Mouse (Mus musculus) MEL (cell line): ENCODE measurements around the gene Gm42688. TPM values are rescaled to one million over a fixed set of nuclear protein-coding genes. Genes with fewer than 3 reads are reported as not detected.

Source experiments
- DNase-seq: peaks from one replicate; pipeline ENCODE4 v3.0.0; 2011; ENCODE audit warnings: low read depth, low spot score
- H3K27ac ChIP-seq: 2 replicates; pipeline ENCODE4 v1.5.1; 2012; ENCODE audit warnings: low read depth, mild to moderate bottlenecking, control low read depth, low read length, moderate library complexity; ENCODE audit not compliant: control insufficient read depth
- H3K27me3 ChIP-seq, 2 experiments: fragments of 150-350 bp in 1 of 2; sonication (generic) in 1 of 2; 2 replicates each; pipeline ENCODE4 v1.6.1; 2012; ENCODE audit warnings: low read length in 2 of 2, mild to moderate bottlenecking in 2 of 2, improper control_type of control experiment in 1 of 2, moderate library complexity in 1 of 2; ENCODE audit not compliant: insufficient read depth in 2 of 2, control insufficient read depth in 1 of 2
- H3K36me3 ChIP-seq, 2 experiments: 2 replicates each; pipeline ENCODE4 v1.6.1; 2012 to 2014; ENCODE audit warnings: low read length in 2 of 2, improper control_type of control experiment in 1 of 2, inconsistent platforms in 1 of 2, mild to moderate bottlenecking in 1 of 2; ENCODE audit not compliant: insufficient read depth in 2 of 2, control insufficient read depth in 1 of 2
- H3K4me1 ChIP-seq, 2 experiments: fragments of 150-350 bp in 1 of 2; sonication (generic) in 1 of 2; 2 replicates each; pipeline ENCODE4 v1.6.1; 2012; ENCODE audit warnings: low read length in 2 of 2, improper control_type of control experiment in 1 of 2, mild to moderate bottlenecking in 1 of 2; ENCODE audit not compliant: insufficient read depth in 2 of 2, control insufficient read depth in 1 of 2
- H3K4me3 ChIP-seq, 2 experiments: fragments of 150-350 bp in 1 of 2; sonication (generic) in 1 of 2; 2 replicates each; pipeline ENCODE4 v1.5.1; 2012; ENCODE audit warnings: low read depth in 2 of 2, low read length in 2 of 2, mild to moderate bottlenecking in 2 of 2, moderate library complexity in 2 of 2, control low read depth in 1 of 2, improper control_type of control experiment in 1 of 2; ENCODE audit not compliant: control insufficient read depth in 1 of 2, insufficient read depth in 1 of 2
- H3K79me2 ChIP-seq: 2 replicates; pipeline ENCODE4 v1.6.1; 2012; ENCODE audit warnings: mild to moderate bottlenecking, low read length, moderate library complexity; ENCODE audit not compliant: control insufficient read depth, poor library complexity, insufficient read depth
- H3K9ac ChIP-seq: 2 replicates; pipeline ENCODE4 v1.6.1; 2012; ENCODE audit warnings: low read depth, mild to moderate bottlenecking, control low read depth, low read length, moderate library complexity; ENCODE audit not compliant: control insufficient read depth, poor library complexity, severe bottlenecking
- H3K9me3 ChIP-seq: fragments of 150-350 bp; sonication (generic); replicated peaks from 2 replicates; pipeline ENCODE4 v1.6.1; 2012; ENCODE audit warnings: mild to moderate bottlenecking, low read length, improper control_type of control experiment, moderate library complexity; ENCODE audit not compliant: insufficient read depth
- BHLHE40 ChIP-seq: IDR thresholded peaks from 2 replicates; pipeline ENCODE4 v1.6.1; 2012; ENCODE audit warnings: low read depth, mild to moderate bottlenecking, inconsistent platforms, low read length, improper control_type of control experiment, borderline replicate concordance
- CHD1 ChIP-seq: IDR thresholded peaks from 2 replicates; pipeline ENCODE4 v1.6.1; 2012; ENCODE audit warnings: low read depth, mild to moderate bottlenecking, inconsistent platforms, low read length, improper control_type of control experiment
- CHD2 ChIP-seq: IDR thresholded peaks from 2 replicates; pipeline ENCODE4 v1.6.1; 2011; ENCODE audit warnings: low read length, improper control_type of control experiment
- CTCF ChIP-seq, 3 experiments: IDR thresholded peaks in 2 of 3; conservative IDR thresholded peaks in 1 of 3; 2 replicates each; pipeline ENCODE4 v1.5.1; 2011 to 2012; ENCODE audit warnings: low read length in 3 of 3, low read depth in 2 of 3, mild to moderate bottlenecking in 2 of 3, improper control_type of control experiment in 1 of 3, inconsistent platforms in 1 of 3, mixed read lengths in 1 of 3, moderate library complexity in 1 of 3; ENCODE audit not compliant: control insufficient read depth in 1 of 3, insufficient read depth in 1 of 3, poor library complexity in 1 of 3, severe bottlenecking in 1 of 3
- E2F4 ChIP-seq: IDR thresholded peaks from 2 replicates; pipeline ENCODE4 v1.6.1; 2011; ENCODE audit warnings: low read depth, low read length, improper control_type of control experiment, borderline replicate concordance
- ELF1 ChIP-seq: IDR thresholded peaks from 2 replicates; pipeline ENCODE4 v1.6.1; 2014; ENCODE audit warnings: low read depth, mild to moderate bottlenecking, inconsistent platforms, low read length, improper control_type of control experiment, moderate library complexity
- GABPA ChIP-seq: IDR thresholded peaks from 2 replicates; pipeline ENCODE4 v1.6.1; 2012; ENCODE audit warnings: low read depth, mild to moderate bottlenecking, inconsistent platforms, low read length, improper control_type of control experiment, moderate library complexity
- GATA1 ChIP-seq: IDR thresholded peaks from 2 replicates; pipeline ENCODE4 v1.6.1; 2011; ENCODE audit warnings: low read depth, low read length, improper control_type of control experiment
- HCFC1 ChIP-seq: IDR thresholded peaks from 2 replicates; pipeline ENCODE4 v1.6.1; 2012; ENCODE audit warnings: low read depth, mild to moderate bottlenecking, inconsistent platforms, low read length, improper control_type of control experiment, moderate library complexity
- KAT2A ChIP-seq: conservative IDR thresholded peaks from 2 replicates; pipeline ENCODE4 v1.6.1; 2012; ENCODE audit warnings: low read depth, low read length, improper control_type of control experiment, inconsistent platforms
- MAFK ChIP-seq: IDR thresholded peaks from 2 replicates; pipeline ENCODE4 v1.6.1; 2011; ENCODE audit warnings: low read depth, mild to moderate bottlenecking, low read length, improper control_type of control experiment, borderline replicate concordance
- MAX ChIP-seq: IDR thresholded peaks from 2 replicates; pipeline ENCODE4 v1.6.1; 2011; ENCODE audit warnings: low read length, improper control_type of control experiment
- MEF2A ChIP-seq: IDR thresholded peaks from 2 replicates; pipeline ENCODE4 v1.6.1; 2014; ENCODE audit warnings: low read depth, mild to moderate bottlenecking, inconsistent platforms, low read length, improper control_type of control experiment; ENCODE audit not compliant: poor library complexity, insufficient replicate concordance, severe bottlenecking; ENCODE audit errors: extremely low read depth
- MXI1 ChIP-seq: IDR thresholded peaks from 2 replicates; pipeline ENCODE4 v1.6.1; 2011; ENCODE audit warnings: mild to moderate bottlenecking, low read depth, low read length, improper control_type of control experiment
- MYB ChIP-seq: IDR thresholded peaks from 2 replicates; pipeline ENCODE4 v1.6.1; 2011; ENCODE audit warnings: mild to moderate bottlenecking, low read depth, low read length, improper control_type of control experiment
- MYC ChIP-seq: IDR thresholded peaks from 2 replicates; pipeline ENCODE4 v1.6.1; 2011; ENCODE audit warnings: low read depth, mild to moderate bottlenecking, low read length, improper control_type of control experiment, moderate library complexity
- NRF1 ChIP-seq: IDR thresholded peaks from 2 replicates; pipeline ENCODE4 v1.6.1; 2014; ENCODE audit warnings: low read depth, mild to moderate bottlenecking, inconsistent platforms, low read length, improper control_type of control experiment, moderate library complexity; ENCODE audit not compliant: poor library complexity, insufficient read depth, severe bottlenecking
- POLR2A ChIP-seq, 2 experiments: IDR thresholded peaks; 2 replicates each; pipeline ENCODE4 v1.6.1; 2011 to 2012; ENCODE audit warnings: low read length in 2 of 2, mild to moderate bottlenecking in 2 of 2, control low read depth in 1 of 2, improper control_type of control experiment in 1 of 2, low read depth in 1 of 2, moderate library complexity in 1 of 2; ENCODE audit not compliant: control insufficient read depth in 1 of 2, insufficient read depth in 1 of 2, poor library complexity in 1 of 2
- POLR2AphosphoS2 ChIP-seq: IDR thresholded peaks from 2 replicates; pipeline ENCODE4 v1.6.1; 2011; ENCODE audit warnings: low read length, improper control_type of control experiment
- RAD21 ChIP-seq: IDR thresholded peaks from 2 replicates; pipeline ENCODE4 v1.6.1; 2011; ENCODE audit warnings: mild to moderate bottlenecking, low read depth, low read length, improper control_type of control experiment
- SIN3A ChIP-seq: IDR thresholded peaks from 2 replicates; pipeline ENCODE4 v1.6.1; 2012; ENCODE audit warnings: low read length, improper control_type of control experiment, inconsistent platforms
- SMC3 ChIP-seq: IDR thresholded peaks from 2 replicates; pipeline ENCODE4 v1.6.1; 2011; ENCODE audit warnings: low read depth, low read length, improper control_type of control experiment
- TBP ChIP-seq: IDR thresholded peaks from 2 replicates; pipeline ENCODE4 v1.8.0; 2011; ENCODE audit warnings: low read depth, low read length, improper control_type of control experiment
- USF2 ChIP-seq, 2 experiments: IDR thresholded peaks; 2 replicates each; pipeline ENCODE4 v1.6.1; 2011 to 2012; ENCODE audit warnings: improper control_type of control experiment in 2 of 2, low read length in 2 of 2, borderline replicate concordance in 1 of 2, inconsistent platforms in 1 of 2, low read depth in 1 of 2, mild to moderate bottlenecking in 1 of 2; ENCODE audit not compliant: insufficient read depth in 1 of 2
- ZC3H11A ChIP-seq: IDR thresholded peaks from 2 replicates; pipeline ENCODE4 v1.6.1; 2012; ENCODE audit warnings: low read depth, mild to moderate bottlenecking, inconsistent platforms, low read length, improper control_type of control experiment
- ZMIZ1 ChIP-seq: IDR thresholded peaks from 2 replicates; pipeline ENCODE4 v1.6.1; 2012; ENCODE audit warnings: low read depth, mild to moderate bottlenecking, inconsistent platforms, low read length, improper control_type of control experiment, moderate library complexity
- polyA plus RNA-seq, 2 experiments: library from polyadenylated mRNA; stranded (reverse) in 1 of 2; unstranded in 1 of 2; fragments of >175 nt in 1 of 2; fragments of >200 nt in 1 of 2; gene quantifications; 2 replicates each; pipeline versions ENCODE4 v1.2.1 to v1.2.4; 2012; ENCODE audit warnings: low replicate concordance in 2 of 2, low read depth in 1 of 2; ENCODE audit not compliant: insufficient read length in 2 of 2, insufficient read depth in 1 of 2, missing spikeins in 1 of 2
- total RNA-seq: library from RNA; depleted of rRNA; stranded (reverse); fragments of 300-350 nt; gene quantifications from 2 replicates; pipeline ENCODE4 v1.2.3, GENCODE M21; 2012

Gm42688 gene
- total and polyA plus RNA-seq, 3 experiments, result 2.5 to 4.8 TPM; not detected in 1

DNA sequence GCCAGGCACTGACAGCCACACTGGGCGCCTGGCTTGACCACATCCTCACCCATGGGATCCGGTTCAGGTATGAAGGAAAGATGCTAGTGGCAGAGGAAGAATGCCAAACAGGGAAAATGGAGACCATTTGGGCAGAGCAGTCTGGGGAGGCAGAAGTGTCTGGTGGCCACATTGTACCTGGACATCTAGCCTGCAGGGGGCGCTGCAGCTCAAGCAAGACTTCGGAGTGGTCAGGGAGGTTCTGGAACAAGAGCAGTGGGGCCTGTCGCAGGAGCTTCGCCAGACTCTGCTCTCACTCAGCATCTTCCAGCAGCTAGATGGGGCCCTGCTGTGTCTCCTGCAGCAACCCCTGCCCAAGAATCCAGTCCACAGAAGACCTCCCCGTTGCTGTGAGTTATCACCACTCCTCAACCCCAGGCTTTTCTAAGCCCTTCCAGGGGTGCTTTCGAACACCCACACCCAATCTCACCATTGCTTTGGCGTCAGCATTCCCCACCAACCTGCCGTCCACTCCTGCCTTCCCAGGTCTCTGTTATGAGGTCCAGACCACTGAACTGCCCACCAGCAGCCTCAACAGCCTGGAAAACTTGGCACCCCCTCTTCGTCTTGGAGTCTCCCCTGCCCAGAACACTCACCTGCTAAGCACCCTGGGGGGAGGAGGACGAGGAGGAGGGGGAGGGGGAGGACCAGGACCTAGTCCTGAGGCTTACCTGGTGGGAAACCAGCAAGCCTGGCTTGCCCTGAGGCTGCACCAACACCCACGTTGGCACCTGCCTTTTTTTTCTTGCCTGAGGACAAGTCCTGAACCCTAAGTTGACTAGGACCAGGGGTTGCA is 6.4 kb downstream of the Gm42688 start:
- Histone ChIP-seq H3K9me3 (no peaks in the 10 kb centered on the region), H3K27me3 (no peaks in the 10 kb centered on the region), H3K9ac (peak overlapping the region; percentile 86), H3K27ac (no peak overlapping the region), H3K4me3 (peak overlapping the region; percentile 79 to 93), H3K79me2 (peaks cover 12% of the 10 kb centered on the region), H3K36me3 (peaks cover 1 to 10% of the 10 kb centered on the region in 2 experiments; a peak in 3 of 4 replicates), H3K4me1 (no peaks in the 10 kb centered on the region; a peak in 2 of 4 replicates)
- TF ChIP-seq NRF1, result no peak
- TF ChIP-seq USF2 (IDR thresholded peaks at IDR 0.05; ENCODE audit: borderline replicate concordance in 1 of 2, insufficient read depth in 1 of 2, low read depth in 1 of 2, low read length in 2 of 2), result no peak
- TF ChIP-seq TBP, result no peak
- no peak for TF ChIP-seq KAT2A
- TF ChIP-seq MYC, result no peak
- no peak for TF ChIP-seq MAFK
- TF ChIP-seq MYB, result no peak
- no peak for TF ChIP-seq E2F4
- TF ChIP-seq ZC3H11A, result peak; percentile 49; the same call in 1 of the 2 replicates
- TF ChIP-seq GATA1, result no peak
- no peak for TF ChIP-seq POLR2A (IDR thresholded peaks at IDR 0.05; ENCODE audit: control insufficient read depth in 1 of 2, insufficient read depth in 1 of 2, low read depth in 1 of 2, low read length in 2 of 2, poor library complexity in 1 of 2)
- TF ChIP-seq RAD21, result peak; percentile 61
- peak; percentile 5; the same call in 1 of the 2 replicates for TF ChIP-seq MXI1
- TF ChIP-seq CTCF (IDR thresholded peaks at IDR 0.05 in 2 of 3, conservative IDR thresholded peaks at IDR 0.05 in 1 of 3; ENCODE audit: control insufficient read depth in 1 of 3, insufficient read depth in 1 of 3, low read depth in 2 of 3, low read length in 3 of 3, poor library complexity in 1 of 3, severe bottlenecking in 1 of 3), result peak; percentile 85 to 94 (median 93)
- no peak for TF ChIP-seq BHLHE40
- no peak for TF ChIP-seq CHD2
- TF ChIP-seq SIN3A, result 0 out of 2 replicates have a peak, but pooled peaks have one; percentile 32
- peak; percentile 64 for TF ChIP-seq SMC3
- TF ChIP-seq POLR2AphosphoS2, result no peak
- 0 out of 2 replicates have a peak, but pooled peaks have one; percentile 14 for TF ChIP-seq MAX
- no peak for TF ChIP-seq ZMIZ1
- no peak for TF ChIP-seq GABPA
- TF ChIP-seq MEF2A, result 0 out of 2 replicates have a peak, but pooled peaks have one; percentile 11
- 0 out of 2 replicates have a peak, but pooled peaks have one; percentile 24 for TF ChIP-seq HCFC1
- TF ChIP-seq ELF1, result no peak
- no peak for TF ChIP-seq CHD1
- DNase-seq, result peak; percentile 84
